Mouse (Mus musculus) bone marrow, adult 2 months (tissue): ENCODE measurements around the gene Slc38a6.

Source experiments
- CTCF ChIP-seq: fragments of 200-500 bp; IDR thresholded peaks from 2 replicates; pipeline ENCODE4 v1.5.1; 2011; ENCODE audit warnings: low read length, control low read depth; ENCODE audit not compliant: control insufficient read depth, insufficient read depth
- POLR2A ChIP-seq: fragments of 200-500 bp; IDR thresholded peaks from 2 replicates; pipeline ENCODE4 v1.6.1; 2011; ENCODE audit warnings: low read depth, mild to moderate bottlenecking, control low read depth, low read length, borderline replicate concordance; ENCODE audit not compliant: control insufficient read depth

DNA sequence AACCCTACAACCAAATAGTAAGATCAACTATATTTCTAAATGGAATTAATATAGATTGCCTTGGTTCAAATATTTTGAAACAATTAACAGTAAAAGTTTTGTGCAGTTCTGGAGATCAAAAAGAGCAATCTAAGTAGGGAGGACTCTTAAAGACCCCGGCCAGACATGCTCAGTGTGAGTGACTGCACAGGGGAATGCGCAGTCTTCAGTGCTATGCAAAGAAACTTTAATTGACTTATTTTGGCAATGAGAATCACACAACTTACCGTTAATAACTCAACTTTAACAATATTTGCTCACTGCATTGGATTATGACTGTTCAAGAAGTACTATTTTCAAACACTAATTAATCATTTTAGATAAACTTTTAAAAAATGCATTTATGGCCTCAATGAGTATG, 17.0 kb upstream of the Slc38a6 start:
- TF ChIP-seq POLR2A (no peak), CTCF (no peak)
